Mouse (Mus musculus) heart, postnatal 0 days (tissue): ENCODE measurements around the gene Camsap3. TPM values are rescaled to one million over a fixed set of nuclear protein-coding genes. Genes with fewer than 3 reads are reported as not detected.

Source experiments
- ATAC-seq: fragments of 200-750 bp; cut with Nextera tagmentation; 2 replicates; pipeline ENCODE4 v1.8.0; 2017; ENCODE audit warnings: low read depth, moderate number of reproducible peaks, moderate library complexity; ENCODE audit not compliant: insufficient read depth
- DNase-seq: peaks from one replicate; pipeline ENCODE4 v3.0.0-alpha.2; 2016; ENCODE audit warnings: low spot score
- H3K27ac ChIP-seq: fragments of 300-500 bp; sonication (generic); 2 replicates; pipeline ENCODE4 v1.5.1; 2014; ENCODE audit warnings: low read depth, mild to moderate bottlenecking
- H3K27me3 ChIP-seq: fragments of 300-500 bp; sonication (generic); 2 replicates; pipeline ENCODE4 v1.6.1; 2014; ENCODE audit warnings: low read length, mixed read lengths; ENCODE audit not compliant: control insufficient read depth, insufficient read depth
- H3K36me3 ChIP-seq: fragments of 300-500 bp; sonication (generic); replicated peaks from 2 replicates; pipeline ENCODE4 v1.6.1; 2014; ENCODE audit warnings: low read length, mixed read lengths; ENCODE audit not compliant: control insufficient read depth, insufficient read depth
- H3K4me1 ChIP-seq: fragments of 300-500 bp; sonication (generic); 2 replicates; pipeline ENCODE4 v1.6.1; 2014; ENCODE audit warnings: antibody characterized with exemption; ENCODE audit not compliant: control insufficient read depth, insufficient read depth
- H3K4me2 ChIP-seq: fragments of 300-500 bp; sonication (generic); 2 replicates; pipeline ENCODE4 v1.6.1; 2014; ENCODE audit warnings: low read depth, mild to moderate bottlenecking, low read length, moderate library complexity
- H3K4me3 ChIP-seq: fragments of 300-500 bp; sonication (generic); 2 replicates; pipeline ENCODE4 v1.5.1; 2014; ENCODE audit warnings: low read depth, low read length
- H3K9ac ChIP-seq: fragments of 300-500 bp; sonication (generic); replicated peaks from 2 replicates; pipeline ENCODE4 v1.6.1; 2014; ENCODE audit warnings: low read depth, low read length, mixed read lengths
- H3K9me3 ChIP-seq: fragments of 300-500 bp; sonication (generic); replicated peaks from 2 replicates; pipeline ENCODE4 v1.6.1; 2016; ENCODE audit warnings: low read length; ENCODE audit not compliant: control insufficient read depth
- CTCF ChIP-seq: IDR thresholded peaks from 2 replicates; pipeline ENCODE4 v1.5.1; 2016; ENCODE audit warnings: antibody characterized with exemption, control low read depth, low read depth
- EP300 ChIP-seq: IDR thresholded peaks from 2 replicates; pipeline ENCODE4 v1.6.1; 2016; ENCODE audit warnings: antibody characterized with exemption, low read depth
- WGBS: fragments of 180-500 bp; shearing (Covaris S2); extraction: QIAGEN DNeasy Blood & Tissue Kit; methylation state at CpG from one replicate; pipeline ENCODE4 v1.1.7; 2014; 5-methylcytosine and 5-hydroxymethylcytosine counted together
- polyA plus RNA-seq: library from polyadenylated mRNA; unstranded; fragments of >200 nt; fragmentation: Nextera tagmentation; extraction: Ambion mirVana; gene quantifications from 2 replicates; pipeline ENCODE4 v1.2.1, GENCODE M21; 2015
- total RNA-seq: library from RNA; depleted of rRNA; stranded (reverse); fragments of >200 nt; gene quantifications from 2 replicates; pipeline ENCODE4 v1.2.3, GENCODE M21; 2014; ENCODE audit warnings: low replicate concordance; rRNA removed

Camsap3 gene
- total and polyA plus RNA-seq, 2 experiments from 2014 or later: 0.33 to 7.9 TPM

DNA sequence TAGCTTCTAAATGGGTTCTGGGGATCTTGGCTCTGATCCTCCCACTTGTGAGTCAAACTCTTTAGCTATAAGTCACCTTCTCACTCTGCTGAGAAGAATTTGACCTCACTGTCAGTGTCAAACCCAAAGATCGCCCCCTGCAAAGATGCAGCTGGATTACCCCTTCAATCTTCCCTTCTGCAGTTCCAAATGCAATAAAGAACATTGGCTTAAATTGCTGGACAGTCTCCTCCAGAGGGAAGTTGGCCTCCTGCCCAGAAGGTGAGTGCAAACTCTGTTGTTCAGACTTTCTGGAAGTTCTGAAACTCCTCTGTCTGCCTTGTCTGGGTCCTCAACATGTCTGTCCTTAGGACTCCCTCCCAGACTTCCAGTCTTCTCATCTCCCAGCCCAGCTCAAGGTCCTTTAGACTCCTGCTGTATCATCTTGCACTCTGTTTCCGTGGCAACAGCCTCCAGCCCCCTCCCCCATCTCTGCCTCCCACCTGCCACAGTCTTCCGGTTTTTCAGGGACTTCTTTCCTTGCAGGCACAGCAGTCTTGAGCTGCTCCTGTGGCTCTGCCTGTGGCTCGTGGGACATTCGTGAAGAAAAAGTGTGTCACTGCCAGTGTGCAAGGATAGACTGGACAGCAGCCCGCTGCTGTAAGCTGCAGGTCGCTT is 69.8 kb downstream of the Camsap3 start:
- TF ChIP-seq CTCF (no peak), EP300 (no peak)
- Histone ChIP-seq H3K9me3 (no peaks in the 10 kb centered on the region), H3K4me1 (no peaks in the 10 kb centered on the region), H3K27me3 (no peaks in the 10 kb centered on the region), H3K4me2 (no peak overlapping the region), H3K27ac (no peak overlapping the region), H3K9ac (no peak overlapping the region), H3K36me3 (no peaks in the 10 kb centered on the region), H3K4me3 (no peak overlapping the region)
- no peak for ATAC-seq
- WGBS: 27% methylated on average over 7 of the region's 7 CpGs
- DNase-seq: no peak

Other genes starting within 250 kb of the Camsap3 start
- 0.89 TPM in 1 of 2 replicates, not detected in the other for gene A430078G23Rik, start 233.9 kb upstream of the Camsap3 start, total RNA-seq
- gene A430078G23Rik, start 233.9 kb upstream of the Camsap3 start, polyA plus RNA-seq: not detected in 2 replicates
- 12.6 and 28.8 TPM in 2 replicates for gene Arhgef18, start 194.3 kb upstream of the Camsap3 start, total RNA-seq
- gene Arhgef18, start 194.3 kb upstream of the Camsap3 start, polyA plus RNA-seq: 2.8 and 3.4 TPM in 2 replicates
- 8.9 and 14.1 TPM in 2 replicates for gene Pex11g, start 119.6 kb upstream of the Camsap3 start, total RNA-seq
- 6.8 and 7.3 TPM in 2 replicates for gene Pex11g, start 119.6 kb upstream of the Camsap3 start, polyA plus RNA-seq
- not detected in 2 replicates for gene Tex45, start 116.4 kb upstream of the Camsap3 start, total RNA-seq
- gene Tex45, start 116.4 kb upstream of the Camsap3 start, polyA plus RNA-seq: not detected in 2 replicates
- gene Zfp358, start 94.2 kb upstream of the Camsap3 start, total RNA-seq: 59.7 and 70.8 TPM in 2 replicates
- gene Zfp358, start 94.2 kb upstream of the Camsap3 start, polyA plus RNA-seq: 25.0 and 25.7 TPM in 2 replicates
- gene Mcoln1, start 86.8 kb upstream of the Camsap3 start, total RNA-seq: 47.6 and 56.5 TPM in 2 replicates
- 32.7 and 32.9 TPM in 2 replicates for gene Mcoln1, start 86.8 kb upstream of the Camsap3 start, polyA plus RNA-seq
- 15.9 and 41.7 TPM in 2 replicates for gene Pnpla6, start 71.9 kb upstream of the Camsap3 start, total RNA-seq
- 7.9 and 8.4 TPM in 2 replicates for gene Pnpla6, start 71.9 kb upstream of the Camsap3 start, polyA plus RNA-seq
- 1.3 and 1.9 TPM in 2 replicates for gene C330021F23Rik, start 19.3 kb upstream of the Camsap3 start, total RNA-seq
- 2.0 and 2.3 TPM in 2 replicates for gene C330021F23Rik, start 19.3 kb upstream of the Camsap3 start, polyA plus RNA-seq
- 26.8 and 27.0 TPM in 2 replicates for gene Xab2, start 34.0 kb downstream of the Camsap3 start, total RNA-seq
- 20.0 TPM in 2 replicates for gene Xab2, start 34.0 kb downstream of the Camsap3 start, polyA plus RNA-seq
- gene Pet100, start 34.3 kb downstream of the Camsap3 start, total RNA-seq: 2.4 and 14.4 TPM in 2 replicates
- gene Pet100, start 34.3 kb downstream of the Camsap3 start, polyA plus RNA-seq: 112 and 121 TPM in 2 replicates
- not detected in 2 replicates for gene Pcp2, start 38.3 kb downstream of the Camsap3 start, total RNA-seq
- gene Pcp2, start 38.3 kb downstream of the Camsap3 start, polyA plus RNA-seq: not detected in 2 replicates
- gene Stxbp2, start 43.7 kb downstream of the Camsap3 start, total RNA-seq: 15.2 and 30.5 TPM in 2 replicates
- gene Stxbp2, start 43.7 kb downstream of the Camsap3 start, polyA plus RNA-seq: 13.8 and 14.5 TPM in 2 replicates
- gene Retn, start 68.5 kb downstream of the Camsap3 start, total RNA-seq: not detected in 2 replicates
- gene Retn, start 68.5 kb downstream of the Camsap3 start, polyA plus RNA-seq: not detected in 2 replicates
- not detected in 2 replicates for gene Mcemp1, start 78.5 kb downstream of the Camsap3 start, total RNA-seq
- gene Mcemp1, start 78.5 kb downstream of the Camsap3 start, polyA plus RNA-seq: 0.27 and 0.30 TPM in 2 replicates
- gene Fcor, start 85.1 kb downstream of the Camsap3 start, total RNA-seq: not detected in 2 replicates
- gene Fcor, start 85.1 kb downstream of the Camsap3 start, polyA plus RNA-seq: 1.3 and 1.7 TPM in 2 replicates
- 31.1 and 38.0 TPM in 2 replicates for gene Trappc5, start 89.0 kb downstream of the Camsap3 start, total RNA-seq
- gene Trappc5, start 89.0 kb downstream of the Camsap3 start, polyA plus RNA-seq: 29.2 and 29.8 TPM in 2 replicates
- not detected in 2 replicates for gene Fcer2a, start 106.9 kb downstream of the Camsap3 start, total RNA-seq
- 0.11 TPM in 1 of 2 replicates, not detected in the other for gene Fcer2a, start 106.9 kb downstream of the Camsap3 start, polyA plus RNA-seq
- 5.6 TPM in 1 of 2 replicates, not detected in the other for gene Clec4g, start 133.4 kb downstream of the Camsap3 start, total RNA-seq
- gene Clec4g, start 133.4 kb downstream of the Camsap3 start, polyA plus RNA-seq: 1.9 and 2.5 TPM in 2 replicates
- gene Cd209a, start 161.7 kb downstream of the Camsap3 start, total RNA-seq: not detected in 2 replicates
- gene Cd209a, start 161.7 kb downstream of the Camsap3 start, polyA plus RNA-seq: not detected in 2 replicates